Mouse (Mus musculus) left cerebral cortex, adult 11 months (tissue): Measurements from ENCODE around the gene Dis3.
"Not testable (repeated sequence)": the region's sequence is repeated elsewhere in the genome, so short reads cannot be mapped to it uniquely, and the experiment has no call there.

Experiments used
- DNase-seq: peaks from one replicate; pipeline ENCODE4 v3.0.0; 2022; ENCODE audit warnings: low spot score

The Dis3 gene

DNA sequence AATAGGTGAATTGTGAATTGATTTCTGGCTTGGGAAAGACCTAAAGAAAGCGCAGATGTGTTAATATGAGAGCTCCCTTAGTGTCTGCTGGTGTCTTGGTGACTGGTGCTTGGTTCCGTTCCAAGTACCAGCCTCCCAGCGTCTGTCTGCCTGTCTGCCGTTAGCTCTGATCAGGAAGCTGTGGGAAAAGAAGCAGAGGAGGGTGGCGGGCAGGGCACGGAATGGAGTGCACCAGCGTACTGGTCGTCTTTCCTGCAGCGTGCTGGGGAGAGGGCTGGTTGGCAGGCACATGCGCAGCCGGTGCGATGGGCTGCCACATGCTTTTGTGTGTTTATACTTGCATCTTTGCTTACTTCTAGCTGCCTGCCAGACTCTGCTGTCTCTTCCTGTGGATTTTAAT lies 39.0 kb downstream of the Dis3 start:
- no peak for DNase-seq

DNA sequence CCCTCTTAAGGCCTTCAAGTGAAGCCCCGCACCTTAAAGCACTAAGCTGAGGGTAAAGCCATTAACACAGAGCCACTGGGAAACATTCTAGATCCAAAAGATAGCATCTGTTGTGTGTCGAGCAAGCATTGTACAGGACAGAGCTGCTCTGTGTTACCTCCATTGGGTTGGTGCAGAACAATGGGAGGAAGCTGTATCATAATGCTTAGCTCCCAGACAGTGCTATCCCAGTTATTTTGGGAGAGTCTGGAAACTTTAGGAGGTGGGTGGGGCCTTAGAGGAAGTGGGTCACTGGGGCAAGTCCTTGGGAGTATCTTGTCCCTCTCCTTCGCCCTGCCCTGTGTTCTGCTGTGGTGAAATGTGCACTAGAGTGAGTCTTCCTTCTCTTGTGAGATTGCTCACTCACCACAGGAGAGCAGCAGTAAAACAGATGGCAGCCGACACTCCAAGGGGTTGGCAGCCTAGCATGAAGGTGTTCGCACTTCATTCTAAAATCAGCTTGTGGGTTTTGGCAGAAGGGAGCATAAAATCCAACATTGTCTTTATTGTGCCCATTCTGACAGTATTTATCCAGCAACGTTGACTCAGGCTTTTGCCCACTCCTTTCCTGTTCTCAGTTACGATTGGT lies 40.5 kb downstream of the Dis3 start:
- DNase-seq: no peak

DNA sequence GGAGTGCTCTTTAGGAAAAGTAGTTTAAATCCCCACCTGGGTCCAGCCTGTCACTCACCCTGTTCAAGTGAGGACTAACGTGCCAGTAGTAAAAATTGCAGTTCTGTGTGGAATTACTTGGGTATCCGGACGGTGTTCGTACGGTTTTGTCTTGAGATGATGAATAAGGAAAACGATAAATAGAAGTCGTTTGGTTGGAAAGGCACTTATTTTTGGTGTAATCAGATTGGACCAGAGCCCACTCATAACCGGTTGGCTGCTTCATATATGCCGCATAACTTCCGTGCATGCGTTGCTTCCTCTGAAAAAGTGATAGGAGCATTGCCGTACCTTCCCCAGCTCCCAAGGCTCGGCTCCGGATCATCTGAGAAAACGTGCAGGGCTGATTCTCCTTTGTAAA lies 52.8 kb downstream of the Dis3 start:
- no peak for DNase-seq

DNA sequence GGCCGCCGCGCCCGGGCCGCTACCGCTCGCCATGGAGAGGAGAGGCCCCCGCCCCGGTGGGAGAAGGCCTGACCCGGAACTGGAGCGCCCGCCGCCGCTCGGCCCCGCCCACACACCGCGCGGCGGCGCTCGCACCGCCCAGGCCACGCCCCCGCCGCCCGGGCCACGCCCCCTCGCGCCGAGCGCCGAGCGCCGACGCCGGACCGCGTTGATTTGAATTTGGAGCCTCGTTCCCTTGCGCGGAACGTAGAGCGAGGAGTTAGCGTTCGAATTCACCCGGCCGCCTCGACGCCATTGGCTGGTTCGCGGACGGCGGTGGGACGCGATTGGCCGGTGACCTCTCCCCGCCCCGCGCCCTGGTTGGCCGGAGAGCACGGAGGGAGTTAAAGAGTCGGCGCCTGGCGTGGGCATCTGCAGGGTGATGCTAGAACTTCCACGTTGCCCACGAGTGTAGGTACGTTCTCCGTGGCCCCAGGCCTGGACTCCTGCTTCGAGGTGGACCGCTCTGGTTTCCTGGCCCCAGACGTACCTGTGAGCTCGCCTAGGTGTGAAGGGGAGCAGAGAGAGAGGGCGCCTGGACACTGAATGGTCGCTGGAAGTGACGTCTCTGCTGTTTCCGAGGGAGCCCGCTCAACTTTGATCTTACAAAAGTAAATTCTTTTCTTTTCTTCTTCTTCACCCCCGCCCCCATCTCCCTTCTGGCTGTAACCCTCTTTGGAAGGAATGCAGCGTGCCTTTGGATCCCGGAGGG lies 53.4 kb downstream of the Dis3 start, which contains the start of the genes Mzt1 and Bora:
Mzt1 (minus strand) TSS at position 104 of the 751 bp plus-strand sequence.
Bora (plus strand) TSS at position 192 of the 751 bp plus-strand sequence.
- peak; percentile 81 for DNase-seq

DNA sequence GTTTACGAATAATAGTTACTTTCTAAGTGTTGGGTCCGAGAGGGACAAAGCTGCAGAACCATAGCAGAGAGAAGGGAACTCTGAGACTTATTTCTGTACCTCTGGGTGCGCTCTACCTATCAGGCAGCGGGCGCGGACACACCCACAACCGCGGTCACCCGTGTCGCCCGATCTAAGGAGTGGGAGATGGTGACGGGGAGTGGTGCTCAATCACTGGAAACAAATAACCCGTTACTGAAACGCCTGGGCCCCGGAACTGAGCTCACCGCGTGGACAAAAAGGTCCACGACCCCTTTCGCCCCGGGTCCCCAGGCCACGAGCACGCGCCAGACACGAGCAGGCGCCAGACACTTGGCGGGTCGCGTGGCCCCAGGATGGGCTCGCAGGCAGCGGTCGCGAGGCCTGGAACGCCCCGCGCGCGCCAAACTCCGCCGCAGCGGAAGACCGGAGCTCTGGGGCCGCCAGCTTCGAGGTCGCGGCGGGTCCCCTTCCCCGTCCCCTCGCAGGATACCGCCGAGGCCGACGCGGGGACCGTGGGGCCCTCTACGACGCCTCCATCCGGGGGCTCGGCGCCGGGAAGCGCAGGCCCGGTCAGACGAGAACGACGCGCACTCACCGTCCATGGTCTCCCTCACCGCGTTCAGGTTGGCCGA lies 54.1 kb downstream of the Dis3 start:
- DNase-seq: no peak

DNA sequence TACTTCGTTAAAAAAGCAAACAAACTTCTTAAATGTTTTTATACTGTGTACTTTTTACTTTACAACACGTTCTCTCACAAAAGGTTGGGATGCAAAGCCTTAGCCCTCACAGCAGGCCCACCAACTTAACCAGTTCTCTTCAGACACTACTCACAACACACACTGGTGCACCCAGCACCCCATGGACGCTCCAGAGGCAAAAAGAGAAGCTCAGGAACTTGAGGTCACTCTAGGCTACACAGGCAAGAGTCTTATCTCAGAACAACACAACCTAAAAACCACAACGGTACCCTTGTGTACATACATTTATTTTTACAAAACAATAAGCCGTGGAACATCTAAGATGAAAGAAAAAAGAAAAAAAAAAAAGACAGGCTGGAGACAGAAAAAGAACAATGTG lies 54.9 kb downstream of the Dis3 start:
- DNase-seq: no peak

DNA sequence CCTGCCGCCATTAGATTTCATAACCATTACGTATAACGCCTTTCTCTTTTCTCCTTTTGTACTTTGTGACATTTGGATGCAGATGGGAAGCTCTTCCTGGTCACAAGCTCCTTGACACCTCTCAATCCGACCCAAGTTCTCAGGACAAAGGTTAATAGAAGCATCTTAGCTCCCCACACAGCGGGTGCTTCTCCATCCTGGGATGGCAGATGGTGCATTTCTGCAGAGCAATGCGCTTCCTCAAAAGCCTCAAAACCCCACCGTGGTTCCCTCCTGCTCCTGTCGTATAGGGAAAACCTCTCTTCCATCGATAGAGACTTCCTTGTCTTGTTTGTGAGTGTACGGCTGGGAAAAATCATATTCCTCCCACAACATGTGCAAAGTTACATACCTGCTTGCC lies 55.5 kb downstream of the Dis3 start:
- no peak for DNase-seq

DNA sequence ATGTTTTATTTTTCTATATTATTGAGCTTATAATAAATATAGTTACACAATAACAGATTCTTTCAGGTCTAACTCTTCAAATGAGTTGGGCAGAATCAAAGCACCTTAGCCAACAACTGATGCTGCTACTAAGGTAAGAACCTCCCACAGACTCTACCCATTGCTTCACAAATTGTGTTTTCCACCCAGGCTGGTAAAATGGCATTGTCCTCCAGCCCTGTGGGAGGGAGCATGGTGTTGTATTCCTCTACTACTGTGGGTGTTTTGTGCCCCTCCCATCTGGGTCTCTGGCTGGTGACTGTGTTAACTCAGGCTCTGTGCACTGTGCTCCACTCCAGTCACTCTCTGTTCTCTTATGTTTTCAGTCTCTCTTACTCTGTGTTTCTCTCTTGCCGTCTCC lies 56.1 kb downstream of the Dis3 start:
- no peak for DNase-seq

DNA sequence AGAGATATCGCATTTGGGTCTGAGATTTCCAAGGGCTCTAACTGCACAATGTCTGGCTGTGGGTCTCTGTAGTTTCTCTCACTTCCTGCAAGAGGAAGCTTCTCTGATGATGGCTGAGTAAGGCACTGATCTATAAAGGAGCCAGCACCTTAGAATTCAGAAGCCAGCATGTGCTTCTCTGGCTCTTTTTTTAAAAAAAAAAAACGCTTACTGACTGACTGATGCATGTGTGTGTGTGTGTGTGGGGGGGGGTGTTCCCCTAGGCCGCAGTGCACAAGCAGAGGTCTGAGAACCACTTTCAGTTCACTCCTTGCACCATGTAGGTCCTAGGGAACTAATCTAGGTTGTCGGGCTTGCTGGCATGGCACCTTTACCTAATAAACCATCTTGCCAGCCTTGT lies 58.2 kb downstream of the Dis3 start:
- DNase-seq: no peak

DNA sequence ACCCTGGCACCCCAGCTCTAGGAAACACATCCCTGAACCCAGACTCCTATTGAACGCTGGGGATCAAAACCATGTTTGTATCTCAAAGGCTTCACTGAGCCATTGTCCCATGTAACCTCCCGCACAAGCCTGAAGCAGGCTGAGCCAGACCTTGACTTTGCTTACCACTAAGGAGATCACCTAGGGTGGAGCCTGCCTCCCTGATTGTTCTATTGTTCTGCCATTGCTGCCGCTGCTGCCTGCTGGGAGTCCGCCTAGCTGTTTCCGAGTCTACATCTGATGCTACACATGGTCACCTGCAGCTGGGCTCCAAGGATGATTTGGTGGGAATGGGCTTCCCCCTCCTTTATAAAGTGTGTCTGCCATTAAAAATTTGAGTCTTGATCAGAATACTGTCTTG lies 60.3 kb downstream of the Dis3 start:
- not testable (repeated sequence) for DNase-seq

DNA sequence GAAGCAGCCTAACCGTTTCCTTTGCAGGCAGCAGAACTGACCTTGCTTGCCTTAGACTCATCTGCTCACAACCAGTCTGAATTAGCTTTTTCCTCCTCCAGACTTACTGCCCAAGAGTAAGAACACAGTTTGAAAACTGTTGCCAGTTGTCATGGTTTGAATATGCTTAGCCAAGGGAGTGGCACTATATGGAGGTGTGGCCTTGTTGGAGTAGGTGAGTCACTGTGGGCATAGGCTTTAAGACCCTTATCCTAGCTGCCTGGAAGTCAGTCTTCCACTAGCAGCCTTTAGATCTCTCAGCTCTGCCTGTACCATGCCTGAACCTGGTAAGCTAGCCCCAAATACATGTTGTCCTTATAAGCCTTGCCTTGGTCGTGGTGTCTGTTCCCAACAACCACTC lies 61.9 kb downstream of the Dis3 start:
- no peak for DNase-seq

DNA sequence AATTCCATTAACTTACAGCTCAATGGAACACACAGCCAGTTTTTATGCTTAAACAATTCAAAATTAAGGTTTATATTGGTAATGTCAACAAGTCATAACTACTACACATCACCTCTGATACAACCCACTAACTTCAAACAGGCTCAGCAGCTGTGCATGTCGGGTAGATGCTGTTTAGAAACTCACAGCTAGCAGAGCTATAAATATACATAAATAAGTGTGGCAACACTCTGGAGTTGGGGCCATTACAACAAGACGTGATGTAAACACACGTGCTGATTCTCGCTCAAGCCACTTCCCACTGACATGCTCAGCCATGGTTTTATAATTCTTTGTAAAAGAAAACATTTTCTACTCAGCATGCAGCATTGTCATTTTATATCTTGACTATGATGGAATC lies 63.5 kb downstream of the Dis3 start:
- DNase-seq: no peak

DNA sequence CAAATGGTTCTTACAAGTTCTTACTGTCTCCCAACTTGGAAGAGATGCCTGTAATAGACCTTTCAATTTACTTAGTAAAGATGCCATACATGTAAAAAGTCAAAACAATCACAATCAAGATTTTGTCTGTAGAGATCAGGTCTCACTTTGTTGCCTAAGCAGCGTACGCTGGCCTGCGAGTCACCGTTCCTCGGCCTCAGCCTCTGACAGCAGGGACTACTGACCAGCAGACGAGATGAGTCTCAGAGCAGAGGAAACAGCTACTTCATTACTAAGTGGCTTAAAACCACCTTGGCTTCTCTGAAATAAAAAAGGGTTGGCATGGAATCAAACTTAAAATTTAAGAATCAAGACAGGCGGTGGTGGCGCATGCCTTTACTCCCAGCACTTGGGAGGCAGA lies 64.7 kb downstream of the Dis3 start:
- not testable (repeated sequence) for DNase-seq

DNA sequence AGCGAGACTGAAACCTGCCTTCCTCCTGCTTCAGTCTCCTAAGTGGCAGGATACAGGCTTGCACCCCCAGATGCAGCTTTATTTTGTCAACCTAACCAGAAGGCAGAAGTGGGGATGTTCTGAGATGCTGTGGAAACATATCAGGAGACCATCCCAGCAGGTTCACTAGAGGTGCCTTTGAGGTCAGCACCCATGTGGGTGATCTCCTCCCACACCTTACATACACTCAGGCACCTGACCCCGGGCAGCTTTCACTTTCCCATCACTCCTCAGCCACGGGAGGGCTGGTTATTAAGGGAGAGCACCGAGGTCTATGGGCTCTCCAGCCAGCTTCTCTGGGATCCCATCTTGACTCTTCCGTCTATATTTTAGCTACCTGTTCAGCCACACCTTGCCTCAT lies 67.0 kb downstream of the Dis3 start:
- DNase-seq: no peak

DNA sequence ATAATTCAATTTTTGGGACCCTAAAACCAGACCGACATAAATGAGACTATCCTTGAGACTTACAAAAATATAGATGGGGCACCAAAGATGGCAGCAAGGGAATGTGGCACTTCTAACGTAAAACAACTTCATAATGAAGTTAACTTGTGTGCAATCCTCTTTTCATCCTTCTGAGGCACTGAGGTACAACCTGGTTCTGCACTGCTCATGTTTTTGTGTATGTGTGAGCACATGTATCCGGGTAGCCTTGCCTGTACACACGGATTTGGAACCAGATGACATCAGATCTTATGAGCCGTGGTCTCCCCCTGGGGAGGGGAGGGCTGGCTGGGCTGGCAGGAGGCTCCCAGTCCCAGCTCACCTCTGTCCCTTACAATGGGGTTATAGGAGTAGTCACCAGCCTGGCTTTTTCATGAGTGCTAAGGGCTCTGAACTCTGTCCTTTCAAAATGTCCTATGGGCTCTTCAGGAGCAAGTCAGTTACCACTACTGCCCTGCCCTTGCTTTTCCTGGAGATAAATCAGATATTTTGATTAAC lies 68.2 kb downstream of the Dis3 start:
- no peak for DNase-seq

DNA sequence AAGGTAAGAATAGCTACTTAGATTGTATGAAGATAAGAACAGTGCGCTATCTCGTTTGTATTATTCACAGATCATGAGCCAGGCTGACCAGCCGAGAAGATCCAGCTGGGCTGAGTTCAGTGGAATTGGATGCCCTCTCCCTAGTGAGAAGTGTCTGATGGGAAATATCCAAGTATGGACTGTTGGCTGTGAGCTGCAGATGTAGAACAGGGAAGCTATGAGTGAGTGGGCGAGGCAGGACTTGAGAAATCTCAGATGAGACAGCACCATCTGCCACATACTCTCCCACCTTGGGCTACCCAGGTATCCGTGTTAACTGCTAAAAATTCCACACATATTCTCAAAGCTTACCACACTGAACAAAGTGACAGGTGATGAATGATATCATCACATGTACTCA lies 69.6 kb downstream of the Dis3 start:
- no peak for DNase-seq
